Mouse (Mus musculus) intestine, postnatal 0 days (tissue): ENCODE results near the gene Trpv6. TPM values are rescaled to one million over a fixed set of nuclear protein-coding genes. Genes with fewer than 3 reads are reported as not detected.

ENCODE experiments used
- ATAC-seq: fragments of 200-750 bp; cut with Nextera tagmentation; 2 replicates; pipeline ENCODE4 v1.8.0; 2017; ENCODE audit warnings: mild to moderate bottlenecking, moderate TSS enrichment, moderate library complexity
- H3K27ac ChIP-seq: fragments of 300-500 bp; sonication (generic); 2 replicates; pipeline ENCODE4 v1.5.1; 2014; ENCODE audit warnings: mild to moderate bottlenecking, low read depth, low read length, moderate library complexity
- H3K27me3 ChIP-seq: fragments of 300-500 bp; sonication (generic); replicated peaks from 2 replicates; pipeline ENCODE4 v1.6.1; 2014; ENCODE audit warnings: low read length, mixed read lengths; ENCODE audit not compliant: control insufficient read depth, insufficient read depth
- H3K36me3 ChIP-seq: fragments of 300-500 bp; sonication (generic); 2 replicates; pipeline ENCODE4 v1.6.1; 2014; ENCODE audit warnings: mild to moderate bottlenecking, moderate library complexity; ENCODE audit not compliant: control insufficient read depth, insufficient read depth
- H3K4me1 ChIP-seq: fragments of 300-500 bp; sonication (generic); replicated peaks from 2 replicates; pipeline ENCODE4 v1.6.1; 2014; ENCODE audit warnings: antibody characterized with exemption, low read length, mixed read lengths; ENCODE audit not compliant: control insufficient read depth, insufficient read depth
- H3K4me2 ChIP-seq: fragments of 300-500 bp; sonication (generic); replicated peaks from 2 replicates; pipeline ENCODE4 v1.6.1; 2014; ENCODE audit warnings: low read depth, mild to moderate bottlenecking, moderate library complexity
- H3K4me3 ChIP-seq: fragments of 300-500 bp; sonication (generic); 2 replicates; pipeline ENCODE4 v1.5.1; 2014; ENCODE audit warnings: low read depth, low read length
- H3K9ac ChIP-seq: fragments of 300-500 bp; sonication (generic); 2 replicates; pipeline ENCODE4 v1.6.1; 2014; ENCODE audit warnings: mild to moderate bottlenecking, low read depth, low read length
- H3K9me3 ChIP-seq: fragments of 300-500 bp; sonication (generic); 2 replicates; pipeline ENCODE4 v1.6.1; 2016; ENCODE audit warnings: mixed run types; ENCODE audit not compliant: control insufficient read depth
- CTCF ChIP-seq: sonication (generic); IDR thresholded peaks from 2 replicates; pipeline ENCODE4 v1.5.1; 2016; ENCODE audit warnings: low read depth, mild to moderate bottlenecking, control low read depth, antibody characterized with exemption, moderate library complexity
- WGBS: fragments of 180-500 bp; shearing (Covaris S2); extraction: QIAGEN DNeasy Blood & Tissue Kit; methylation state at CpG from one replicate; pipeline ENCODE4 v1.1.7; 2014; 5-methylcytosine and 5-hydroxymethylcytosine counted together
- polyA plus RNA-seq: library from polyadenylated mRNA; unstranded; fragments of >200 nt; fragmentation: Nextera tagmentation; extraction: Ambion mirVana; gene quantifications from 2 replicates; pipeline ENCODE4 v1.2.1, GENCODE M21; 2015

Gene Trpv6
- polyA plus RNA-seq, 1 experiment from 2014 or later: 0.72 TPM

- 55% methylated on average over 9 of the region's 9 CpGs for WGBS
- Histone ChIP-seq H3K4me1 (no peaks in the 10 kb centered on the region), H3K27me3 (no peaks in the 10 kb centered on the region), H3K36me3 (no peaks in the 10 kb centered on the region), H3K27ac (no peak overlapping the region), H3K4me3 (no peak overlapping the region), H3K4me2 (no peak overlapping the region), H3K9me3 (no peaks in the 10 kb centered on the region), H3K9ac (no peak overlapping the region)
- ATAC-seq: peak; percentile 54
- TF ChIP-seq CTCF: no peak
These were observed 15.9 kb downstream of the Trpv6 start for GRCm38 (mm10) chr6:41620173-41620798.

DNA sequence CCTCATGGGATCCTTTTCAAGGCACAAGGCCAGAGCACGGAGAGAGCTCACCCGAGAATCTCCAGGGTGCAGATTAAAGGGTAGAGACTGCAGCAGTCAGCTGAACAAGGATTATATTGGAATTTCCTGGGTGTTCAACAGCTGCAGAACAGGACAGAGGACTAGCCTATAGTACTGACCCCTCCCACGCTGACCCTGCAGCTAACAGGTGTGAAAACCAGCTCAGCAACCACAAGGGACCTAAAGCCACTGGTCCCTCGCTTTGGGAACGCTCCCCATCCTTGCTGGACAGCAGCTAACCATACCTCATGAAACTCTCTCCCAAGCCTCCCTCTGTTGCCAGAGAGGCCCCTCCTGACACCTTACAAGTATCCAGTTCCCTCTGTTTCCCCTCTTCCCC, 28.6 kb downstream of the Trpv6 start:
- Histone ChIP-seq H3K27ac (no peak overlapping the region), H3K36me3 (no peaks in the 10 kb centered on the region), H3K4me1 (no peaks in the 10 kb centered on the region), H3K4me2 (no peak overlapping the region), H3K4me3 (no peak overlapping the region), H3K9ac (no peak overlapping the region), H3K9me3 (no peaks in the 10 kb centered on the region), H3K27me3 (no peaks in the 10 kb centered on the region)
- 78% methylated on average over 5 of the region's 5 CpGs for WGBS
- no peak for TF ChIP-seq CTCF
- ATAC-seq: no peak

GRCm38 (mm10) chr6:41606214-41606613, 30.0 kb downstream of the Trpv6 start:
- peak; percentile 15; the same call in 1 of the 2 replicates for TF ChIP-seq CTCF
- no peak for ATAC-seq
- H3K4me3 ChIP-seq: no peak overlapping the region
- no peak overlapping the region for H3K27ac ChIP-seq
- H3K36me3 ChIP-seq: no peaks in the 10 kb centered on the region
- no peaks in the 10 kb centered on the region for H3K27me3 ChIP-seq
- no peaks in the 10 kb centered on the region for H3K4me1 ChIP-seq
- no peaks in the 10 kb centered on the region for H3K9me3 ChIP-seq
- 33% methylated on average over 4 of the region's 4 CpGs for WGBS
- H3K4me2 ChIP-seq: peak overlapping the region; percentile 94
- H3K9ac ChIP-seq: no peak overlapping the region; the same call in 1 of the 2 replicates

- peak overlapping the region; percentile 70 for H3K4me3 ChIP-seq
- no peaks in the 10 kb centered on the region for H3K4me1 ChIP-seq
- no peaks in the 10 kb centered on the region for H3K9me3 ChIP-seq
- no peak overlapping the region for H3K27ac ChIP-seq
- WGBS: 3% methylated on average over 7 of the region's 7 CpGs
- H3K36me3 ChIP-seq: no peaks in the 10 kb centered on the region
- no peaks in the 10 kb centered on the region for H3K27me3 ChIP-seq
- peak overlapping the region; percentile 63 for H3K9ac ChIP-seq
- no peak for ATAC-seq
- peak overlapping the region; percentile 94 for H3K4me2 ChIP-seq
- TF ChIP-seq CTCF: no peak
These were observed 30.5 kb downstream of the Trpv6 start for GRCm38 (mm10) chr6:41605794-41606104.

GRCm38 (mm10) chr6:41605061-41605793, 31.0 kb downstream of the Trpv6 start, which contains the start of gene Ephb6:
Gene Ephb6, plus strand, starts transcription at chr6:41605482.
- peak; percentile 91 for ATAC-seq
- Histone ChIP-seq H3K27ac (no peak within 1 kb of the TSS), H3K9ac (peak within 1 kb of the TSS; percentile 63), H3K4me2 (peak within 1 kb of the TSS; percentile 94), H3K27me3 (no peaks in the 10 kb centered on the region), H3K4me1 (no peaks in the 10 kb centered on the region), H3K4me3 (peak within 1 kb of the TSS; percentile 70), H3K36me3 (no peaks in the 10 kb centered on the region), H3K9me3 (no peaks in the 10 kb centered on the region)
- under 1% methylated on average over 67 of the region's 68 CpGs for WGBS
- peak; percentile 13; the same call in 1 of the 2 replicates for TF ChIP-seq CTCF

DNA sequence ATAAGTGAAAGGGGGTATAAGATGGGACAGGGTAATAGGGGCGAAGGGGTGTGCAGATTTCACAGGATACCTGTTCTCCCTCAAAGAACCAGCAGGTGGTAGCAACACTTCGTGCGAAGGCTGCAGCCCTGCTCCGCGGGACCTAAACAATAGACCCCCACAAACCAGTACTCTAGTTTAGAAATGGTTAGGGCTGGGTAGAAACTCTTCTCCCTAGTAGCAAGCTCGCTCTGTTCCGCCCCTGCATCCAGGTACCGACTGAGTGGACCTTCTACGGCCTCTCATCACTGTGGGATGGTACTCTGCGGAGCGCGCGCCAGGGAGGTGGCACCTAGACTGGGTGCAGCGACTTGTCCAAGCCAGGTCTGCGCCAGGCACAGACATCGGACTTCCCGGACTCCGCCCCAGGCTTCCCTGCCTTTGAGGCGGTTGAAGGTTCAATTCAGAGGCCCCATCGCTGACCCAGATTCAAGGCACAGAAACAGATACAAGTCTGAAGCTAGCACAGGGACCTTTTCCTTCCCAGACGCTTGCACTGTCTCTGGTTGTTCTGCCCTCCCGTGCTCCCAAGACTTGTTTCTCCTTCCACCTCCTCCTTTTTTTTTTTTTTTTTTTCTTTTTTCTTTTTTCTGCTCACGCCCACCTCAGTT, 31.7 kb downstream of the Trpv6 start:
- no peaks in the 10 kb centered on the region for H3K4me1 ChIP-seq

More for the DNA sequence above, 31.7 kb downstream of the Trpv6 start:
- Histone ChIP-seq H3K27me3 (no peaks in the 10 kb centered on the region), H3K27ac (no peak overlapping the region), H3K9ac (peak overlapping the region; percentile 63; the same call in 1 of the 2 replicates), H3K9me3 (no peaks in the 10 kb centered on the region), H3K4me3 (peak overlapping the region; percentile 70), H3K4me2 (peak overlapping the region; percentile 94), H3K36me3 (no peaks in the 10 kb centered on the region)
- peak; percentile 81 for TF ChIP-seq CTCF
- ATAC-seq: peak; percentile 65
- WGBS: under 1% methylated on average over 23 of the region's 23 CpGs
